Mouse (Mus musculus): ENCODE data around the gene H13. TPM values are rescaled to one million over a fixed set of nuclear protein-coding genes. Genes with fewer than 3 reads are reported as not detected.

H13 gene
- polyA plus RNA-seq, 1 experiment from 2014 or later: 123 TPM

- no peak for ATAC-seq (ENCODE audit: insufficient number of reproducible peaks, insufficient read depth, low FRiP score, low TSS enrichment, low read depth)
- Histone ChIP-seq H3K9ac (peak overlapping the region; percentile 55), H3K9me3 (no peaks in the 10 kb centered on the region), H3K4me1 (peaks cover 47% of the 10 kb centered on the region), H3K4me3 (no peak overlapping the region), H3K36me3 (peaks cover 66% of the 10 kb centered on the region), H3K27me3 (no peaks in the 10 kb centered on the region), H3K27ac (peak overlapping the region; percentile 98), H3K4me2 (no peak overlapping the region)
- 83% methylated on average over 14 of the region's 14 CpGs for WGBS
These were observed 35.6 kb downstream of the H13 start for GRCm38 (mm10) chr2:152704811-152705370.

- H3K4me3 ChIP-seq: no peak overlapping the region
- peaks cover 54% of the 10 kb centered on the region for H3K36me3 ChIP-seq
- peak; percentile 78 for ATAC-seq (ENCODE audit: insufficient number of reproducible peaks, insufficient read depth, low FRiP score, low TSS enrichment, low read depth)
- peak overlapping the region; percentile 98 for H3K27ac ChIP-seq
- H3K4me2 ChIP-seq: peak overlapping the region; percentile 39
- peaks cover 47% of the 10 kb centered on the region for H3K4me1 ChIP-seq
- peak overlapping the region; percentile 55 for H3K9ac ChIP-seq
- H3K27me3 ChIP-seq: no peaks in the 10 kb centered on the region
- WGBS: 25% methylated on average over 22 of the region's 22 CpGs
- H3K9me3 ChIP-seq: no peaks in the 10 kb centered on the region
These were observed 36.8 kb downstream of the H13 start for GRCm38 (mm10) chr2:152705993-152706571.

- peaks cover 47% of the 10 kb centered on the region for H3K4me1 ChIP-seq
- H3K27ac ChIP-seq: peak overlapping the region; percentile 98
- H3K4me2 ChIP-seq: peak overlapping the region; percentile 68
- no peaks in the 10 kb centered on the region for H3K27me3 ChIP-seq
- H3K9ac ChIP-seq: peak overlapping the region; percentile 74
- WGBS: 20% methylated on average over 7 of the region's 7 CpGs
- peak overlapping the region; percentile 41 for H3K4me3 ChIP-seq
- H3K9me3 ChIP-seq: no peaks in the 10 kb centered on the region
- no peak for ATAC-seq (ENCODE audit: insufficient number of reproducible peaks, insufficient read depth, low FRiP score, low TSS enrichment, low read depth)
- H3K36me3 ChIP-seq: peaks cover 43% of the 10 kb centered on the region
These were observed 37.9 kb downstream of the H13 start for GRCm38 (mm10) chr2:152707186-152707585.

- Histone ChIP-seq H3K9me3 (no peaks in the 10 kb centered on the region), H3K36me3 (peaks cover 39% of the 10 kb centered on the region), H3K27me3 (no peaks in the 10 kb centered on the region), H3K4me2 (peak overlapping the region; percentile 68), H3K4me3 (peak overlapping the region; percentile 41), H3K27ac (peak overlapping the region; percentile 98), H3K9ac (peak overlapping the region; percentile 74), H3K4me1 (peaks cover 47% of the 10 kb centered on the region)
- WGBS: 2% methylated on average over 31 of the region's 31 CpGs
- peak; percentile 87 for ATAC-seq (ENCODE audit: insufficient number of reproducible peaks, insufficient read depth, low FRiP score, low TSS enrichment, low read depth)
These were observed 38.4 kb downstream of the H13 start for GRCm38 (mm10) chr2:152707627-152708026.

GRCm38 (mm10) chr2:152709066-152709465, 39.8 kb downstream of the H13 start:
- 84% methylated on average over 5 of the region's 5 CpGs for WGBS
- H3K9me3 ChIP-seq: no peaks in the 10 kb centered on the region
- H3K36me3 ChIP-seq: peaks cover 25% of the 10 kb centered on the region
- no peaks in the 10 kb centered on the region for H3K27me3 ChIP-seq
- no peak overlapping the region for H3K4me2 ChIP-seq
- no peak for ATAC-seq (ENCODE audit: insufficient number of reproducible peaks, insufficient read depth, low FRiP score, low TSS enrichment, low read depth)
- no peak overlapping the region for H3K4me3 ChIP-seq
- peak overlapping the region; percentile 98; the same call in 1 of the 2 replicates for H3K27ac ChIP-seq
- H3K9ac ChIP-seq: no peak overlapping the region
- peaks cover 41% of the 10 kb centered on the region for H3K4me1 ChIP-seq

- WGBS: 55% methylated on average over 6 of the region's 6 CpGs
- H3K9me3 ChIP-seq: no peaks in the 10 kb centered on the region
- no peak overlapping the region; the same call in 1 of the 2 replicates for H3K4me2 ChIP-seq
- 0 out of 2 replicates have a peak overlapping the region, but pooled peaks have one; percentile 39 for H3K27ac ChIP-seq
- no peak for ATAC-seq (ENCODE audit: insufficient number of reproducible peaks, insufficient read depth, low FRiP score, low TSS enrichment, low read depth)
- no peak overlapping the region for H3K9ac ChIP-seq
- no peak overlapping the region for H3K4me3 ChIP-seq
- no peaks in the 10 kb centered on the region for H3K36me3 ChIP-seq
- H3K4me1 ChIP-seq: peaks cover 12% of the 10 kb centered on the region
- no peaks in the 10 kb centered on the region for H3K27me3 ChIP-seq
These were observed 47.0 kb downstream of the H13 start for GRCm38 (mm10) chr2:152716241-152716772.

- Histone ChIP-seq H3K9ac (no peak overlapping the region), H3K4me3 (no peak overlapping the region), H3K36me3 (no peaks in the 10 kb centered on the region), H3K9me3 (no peaks in the 10 kb centered on the region), H3K4me2 (no peak overlapping the region), H3K4me1 (peaks cover 12% of the 10 kb centered on the region), H3K27me3 (no peaks in the 10 kb centered on the region), H3K27ac (no peak overlapping the region)
- ATAC-seq (ENCODE audit: insufficient number of reproducible peaks, insufficient read depth, low FRiP score, low TSS enrichment, low read depth): no peak
- WGBS: 66% methylated on average over 11 of the region's 11 CpGs
These were observed 48.4 kb downstream of the H13 start for GRCm38 (mm10) chr2:152717652-152718051.

- H3K9ac ChIP-seq: no peak overlapping the region
- ATAC-seq (ENCODE audit: insufficient number of reproducible peaks, insufficient read depth, low FRiP score, low TSS enrichment, low read depth): no peak
- no peaks in the 10 kb centered on the region for H3K9me3 ChIP-seq
- WGBS: 42% methylated on average over 6 of the region's 6 CpGs
- H3K4me1 ChIP-seq: peaks cover 12% of the 10 kb centered on the region
- H3K27me3 ChIP-seq: no peaks in the 10 kb centered on the region
- H3K4me2 ChIP-seq: no peak overlapping the region
- H3K36me3 ChIP-seq: no peaks in the 10 kb centered on the region
- H3K27ac ChIP-seq: no peak overlapping the region
- H3K4me3 ChIP-seq: no peak overlapping the region
These were observed 48.8 kb downstream of the H13 start for GRCm38 (mm10) chr2:152718076-152718475.

- 4% methylated on average over 37 of the region's 37 CpGs for WGBS
- no peaks in the 10 kb centered on the region for H3K36me3 ChIP-seq
- ATAC-seq (ENCODE audit: insufficient number of reproducible peaks, insufficient read depth, low FRiP score, low TSS enrichment, low read depth): no peak
- H3K27me3 ChIP-seq: no peaks in the 10 kb centered on the region
- H3K4me1 ChIP-seq: peaks cover 26% of the 10 kb centered on the region
- H3K4me3 ChIP-seq: peak overlapping the region; percentile 39
- H3K4me2 ChIP-seq: peak overlapping the region; percentile 74
- no peaks in the 10 kb centered on the region for H3K9me3 ChIP-seq
- H3K27ac ChIP-seq: 0 out of 2 replicates have a peak overlapping the region, but pooled peaks have one; percentile 57
- H3K9ac ChIP-seq: peak overlapping the region; percentile 76
These were observed 54.5 kb downstream of the H13 start for GRCm38 (mm10) chr2:152723651-152724331.

- peak overlapping the region; percentile 39 for H3K4me3 ChIP-seq
- no peak for ATAC-seq (ENCODE audit: insufficient number of reproducible peaks, insufficient read depth, low FRiP score, low TSS enrichment, low read depth)
- H3K36me3 ChIP-seq: no peaks in the 10 kb centered on the region
- WGBS: 67% methylated on average over 3 of the region's 3 CpGs
- H3K4me2 ChIP-seq: peak overlapping the region; percentile 74
- peaks cover 32% of the 10 kb centered on the region for H3K4me1 ChIP-seq
- no peak overlapping the region for H3K27ac ChIP-seq
- no peaks in the 10 kb centered on the region for H3K27me3 ChIP-seq
- H3K9me3 ChIP-seq: no peaks in the 10 kb centered on the region
- H3K9ac ChIP-seq: peak overlapping the region; percentile 76
These were observed 55.1 kb downstream of the H13 start for GRCm38 (mm10) chr2:152724332-152724723.

- no peaks in the 10 kb centered on the region for H3K9me3 ChIP-seq
- H3K4me3 ChIP-seq: no peak overlapping the region
- H3K27me3 ChIP-seq: no peaks in the 10 kb centered on the region
- H3K27ac ChIP-seq: no peak overlapping the region
- 74% methylated on average over 15 of the region's 15 CpGs for WGBS
- no peak for ATAC-seq (ENCODE audit: insufficient number of reproducible peaks, insufficient read depth, low FRiP score, low TSS enrichment, low read depth)
- no peak overlapping the region for H3K9ac ChIP-seq
- H3K36me3 ChIP-seq: no peaks in the 10 kb centered on the region
- no peak overlapping the region for H3K4me2 ChIP-seq
- peaks cover 41% of the 10 kb centered on the region for H3K4me1 ChIP-seq
These were observed 56.0 kb downstream of the H13 start for GRCm38 (mm10) chr2:152725178-152725750.

All from embryonic facial prominence, embryonic 13.5 days (tissue).